Mouse (Mus musculus): ENCODE results near the gene Prr5l.

Gene Prr5l

GRCm38 (mm10) chr2:101881471-101882162 is 1.2 kb downstream of the Prr5l start:
- DNase-seq (ENCODE audit: low read depth, low spot score), result peak; percentile 43

- peak; percentile 70 for DNase-seq (ENCODE audit: low read depth, low spot score)
Observed at GRCm38 (mm10) chr2:101871179-101871578, 11.6 kb downstream of the Prr5l start.

GRCm38 (mm10) chr2:101868683-101869082 is 14.1 kb downstream of the Prr5l start:
- DNase-seq (ENCODE audit: low read depth, low spot score), result no peak

GRCm38 (mm10) chr2:101862219-101863123 is 20.4 kb downstream of the Prr5l start:
- no peak for DNase-seq (ENCODE audit: low read depth, low spot score)

GRCm38 (mm10) chr2:101860920-101861485 is 21.8 kb downstream of the Prr5l start:
- no peak for DNase-seq (ENCODE audit: low read depth, low spot score)

GRCm38 (mm10) chr2:101856174-101856573 is 26.7 kb downstream of the Prr5l start:
- DNase-seq (ENCODE audit: low read depth, low spot score), result no peak

- DNase-seq (ENCODE audit: low read depth, low spot score), result no peak
Observed at GRCm38 (mm10) chr2:101854792-101855191, 28.0 kb downstream of the Prr5l start.

GRCm38 (mm10) chr2:101842756-101843155 is 40.1 kb downstream of the Prr5l start:
- DNase-seq (ENCODE audit: low read depth, low spot score), result no peak

- DNase-seq (ENCODE audit: low read depth, low spot score), result no peak
Observed at GRCm38 (mm10) chr2:101834816-101835523, 47.9 kb downstream of the Prr5l start.

GRCm38 (mm10) chr2:101832361-101832760 is 50.5 kb downstream of the Prr5l start:
- DNase-seq (ENCODE audit: low read depth, low spot score), result no peak

- no peak for DNase-seq (ENCODE audit: low read depth, low spot score)
Observed at GRCm38 (mm10) chr2:101831851-101832250, 51.0 kb downstream of the Prr5l start.

- no peak for DNase-seq (ENCODE audit: low read depth, low spot score)
Observed at GRCm38 (mm10) chr2:101830186-101830915, 52.5 kb downstream of the Prr5l start.

GRCm38 (mm10) chr2:101829013-101829412 is 53.8 kb downstream of the Prr5l start:
- no peak for DNase-seq (ENCODE audit: low read depth, low spot score)

- DNase-seq (ENCODE audit: low read depth, low spot score), result peak; percentile 27
Observed at GRCm38 (mm10) chr2:101828057-101828643, 54.7 kb downstream of the Prr5l start.

GRCm38 (mm10) chr2:101827626-101828025 is 55.2 kb downstream of the Prr5l start:
- DNase-seq (ENCODE audit: low read depth, low spot score), result no peak

- DNase-seq (ENCODE audit: low read depth, low spot score), result no peak
Observed at GRCm38 (mm10) chr2:101826950-101827600, 55.8 kb downstream of the Prr5l start.

- DNase-seq (ENCODE audit: low read depth, low spot score), result no peak
Observed at GRCm38 (mm10) chr2:101826186-101826707, 56.6 kb downstream of the Prr5l start.

- no peak for DNase-seq (ENCODE audit: low read depth, low spot score)
Observed at GRCm38 (mm10) chr2:101825226-101826120, 57.4 kb downstream of the Prr5l start.

GRCm38 (mm10) chr2:101823821-101824220 is 59.0 kb downstream of the Prr5l start:
- no peak for DNase-seq (ENCODE audit: low read depth, low spot score)

All from brain, adult 2 months (tissue).